Mouse (Mus musculus) C2C12 (cell line): ENCODE measurements around the gene Emc3.

Experiments
- CEBPB ChIP-seq: IDR thresholded peaks from one replicate; pipeline ENCODE4 v1.6.1; 2011; ENCODE audit warnings: low read depth, mild to moderate bottlenecking, control low read depth, moderate library complexity
- CTCF ChIP-seq: IDR thresholded peaks from one replicate; pipeline ENCODE4 v1.5.1; 2011; ENCODE audit not compliant: control insufficient read depth, insufficient read depth, insufficient read length
- MAX ChIP-seq: IDR thresholded peaks from one replicate; pipeline ENCODE4 v1.6.1; 2011; ENCODE audit warnings: mild to moderate bottlenecking, control low read depth
- MYOD1 ChIP-seq: IDR thresholded peaks from one replicate; pipeline ENCODE4 v1.6.1; 2011; ENCODE audit warnings: low read depth; ENCODE audit not compliant: control insufficient read depth, insufficient read length
- MYOG ChIP-seq: IDR thresholded peaks from one replicate; pipeline ENCODE4 v1.6.1; 2011; ENCODE audit not compliant: control insufficient read depth, insufficient read length; ENCODE audit errors: extremely low read depth
- USF1 ChIP-seq: IDR thresholded peaks from one replicate; pipeline ENCODE4 v1.6.1; 2011; ENCODE audit warnings: low read depth, mild to moderate bottlenecking, control low read depth, moderate library complexity

GRCm38 (mm10) chr6:113531840-113532404 lies 470 bp upstream of the Emc3 start:
- no peak for TF ChIP-seq CTCF
- no peak for TF ChIP-seq MYOD1
- no peak for TF ChIP-seq USF1
- TF ChIP-seq CEBPB: no peak
- TF ChIP-seq MAX: no peak
- TF ChIP-seq MYOG: no peak
